Comparison of ENCODE assay signal across 8 mouse cellular contexts in the genomic region with DNA sequence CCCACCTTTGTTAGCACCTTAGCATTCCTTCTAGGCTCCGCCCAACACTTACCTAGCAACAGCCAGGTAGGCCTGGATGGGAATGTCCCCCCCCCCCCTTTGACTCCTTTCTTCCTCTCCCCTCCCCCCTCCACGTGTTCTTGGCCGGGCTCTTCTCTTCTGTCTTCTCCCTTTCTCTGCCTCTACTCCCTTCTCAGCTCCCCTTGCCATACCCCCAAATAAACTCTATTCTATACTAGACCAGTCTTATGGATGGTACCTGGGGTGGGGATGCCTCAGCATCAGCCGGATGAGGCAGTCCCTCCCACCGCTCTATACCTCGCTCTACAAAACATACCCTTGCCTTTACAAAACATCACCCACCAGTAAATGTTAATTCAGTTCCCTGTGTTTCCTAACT. TPM values are rescaled to one million over a fixed set of nuclear protein-coding genes. Genes with fewer than 3 reads are reported as not detected.
DNase-seq lines count a peak whose midpoint lies in the region; ATAC-seq and TF ChIP-seq lines count a peak whose summit lies in the region.

No protein-coding gene starts in this region.

- H3K4me1 ChIP-seq in kidney, embryonic 15.5 days = peaks cover 11% of the 10 kb centered on the region
- peaks cover 5% of the 10 kb centered on the region; the same call in 1 of the 2 replicates for H3K4me1 ChIP-seq in kidney, adult 2 months (ENCODE audit: control insufficient read depth, insufficient read depth, low read length)
- H3K4me1 ChIP-seq in hindbrain, embryonic 16.5 days (ENCODE audit: control insufficient read depth, insufficient read depth, low read depth, low read length) = peaks cover 13% of the 10 kb centered on the region
- peaks cover 21% of the 10 kb centered on the region for H3K4me1 ChIP-seq in midbrain, embryonic 16.5 days (ENCODE audit: control insufficient read depth, insufficient read depth, low read length)

- H3K4me2 ChIP-seq in kidney, embryonic 15.5 days = peak overlapping the region; percentile 88
- H3K4me2 ChIP-seq in hindbrain, embryonic 16.5 days (ENCODE audit: low read length) = peak overlapping the region; percentile 95
- H3K4me2 ChIP-seq in midbrain, embryonic 16.5 days (ENCODE audit: low read length) = peak overlapping the region; percentile 83

- H3K4me3 ChIP-seq in kidney, embryonic 15.5 days (replicated peaks) = peak overlapping the region; percentile 95
- H3K4me3 ChIP-seq in kidney, adult 2 months (ENCODE audit: insufficient read depth, low read depth, low read length) = no peak overlapping the region
- peak overlapping the region; percentile 68 for H3K4me3 ChIP-seq in hindbrain, embryonic 16.5 days (ENCODE audit: low read length)
- peak overlapping the region; percentile 95 for H3K4me3 ChIP-seq in midbrain, embryonic 16.5 days (ENCODE audit: low read depth, low read length)

- H3K27me3 ChIP-seq in kidney, embryonic 15.5 days = no peaks in the 10 kb centered on the region
- H3K27me3 ChIP-seq in kidney, adult 2 months (replicated peaks; ENCODE audit: control insufficient read depth, insufficient read depth, low read length) = no peaks in the 10 kb centered on the region
- H3K27me3 ChIP-seq in hindbrain, embryonic 16.5 days (replicated peaks; ENCODE audit: control insufficient read depth, insufficient read depth, low read length) = no peaks in the 10 kb centered on the region
- H3K27me3 ChIP-seq in midbrain, embryonic 16.5 days (ENCODE audit: control insufficient read depth, insufficient read depth, low read depth, low read length) = no peaks in the 10 kb centered on the region

- DNase-seq in kidney, adult 2 months = no peak
- peak; percentile 5 for DNase-seq in brain, embryonic 14.5 days (ENCODE audit: low read depth)
- DNase-seq in layer of hippocampus, adult 18-20 months (ENCODE audit: low spot score in 2 of 2) = no peak
- no peak for DNase-seq in kidney, adult 11 months
- DNase-seq in cerebellum, postnatal 36 days = no peak

- no peak for ATAC-seq in kidney, embryonic 15.5 days (replicated peaks; ENCODE audit: low FRiP score)
- ATAC-seq in hindbrain, embryonic 16.5 days = no peak
- no peak for ATAC-seq in midbrain, embryonic 16.5 days

- peak overlapping the region; percentile 57; the same call in 1 of the 2 replicates for H3K9ac ChIP-seq in kidney, embryonic 15.5 days
- peak overlapping the region; percentile 80 for H3K9ac ChIP-seq in hindbrain, embryonic 16.5 days (ENCODE audit: low read depth, low read length)
- H3K9ac ChIP-seq in midbrain, embryonic 16.5 days (ENCODE audit: low read depth, low read length) = peak overlapping the region; percentile 93

- TF ChIP-seq POLR2A in kidney, adult 2 months (IDR thresholded peaks at IDR 0.05; ENCODE audit: low read depth, low read length) = no peak
- no peak for TF ChIP-seq POLR2A in brain, embryonic 14.5 days (IDR thresholded peaks at IDR 0.05; ENCODE audit: borderline replicate concordance, extremely low read depth, insufficient read depth, insufficient read length, poor library complexity, severe bottlenecking)

- TF ChIP-seq CTCF in kidney, adult 2 months (conservative IDR thresholded peaks at IDR 0.05; ENCODE audit: insufficient read depth, insufficient read length, low read depth, low read length) = no peak
- TF ChIP-seq CTCF in brain, embryonic 14.5 days (IDR thresholded peaks at IDR 0.05; ENCODE audit: borderline replicate concordance, extremely low read depth, insufficient read depth, insufficient read length) = no peak

- WGBS in kidney, embryonic 15.5 days = 12% methylated on average over 6 of the region's 6 CpGs
- 26% methylated on average over 6 of the region's 6 CpGs for WGBS in kidney, adult 2 months
- 7% methylated on average over 6 of the region's 6 CpGs for WGBS in hindbrain, embryonic 16.5 days
- 8% methylated on average over 6 of the region's 6 CpGs for WGBS in midbrain, embryonic 16.5 days

- H3K9me3 ChIP-seq in kidney, embryonic 15.5 days (replicated peaks) = no peaks in the 10 kb centered on the region
- H3K9me3 ChIP-seq in hindbrain, embryonic 16.5 days (ENCODE audit: control insufficient read depth, low read length) = no peaks in the 10 kb centered on the region
- H3K9me3 ChIP-seq in midbrain, embryonic 16.5 days (replicated peaks; ENCODE audit: control insufficient read depth, low read length, poor library complexity, severe bottlenecking) = no peaks in the 10 kb centered on the region

- H3K36me3 ChIP-seq in kidney, embryonic 15.5 days = no peaks in the 10 kb centered on the region
- no peaks in the 10 kb centered on the region for H3K36me3 ChIP-seq in kidney, adult 2 months (ENCODE audit: control insufficient read depth, insufficient read depth, low read length)
- H3K36me3 ChIP-seq in hindbrain, embryonic 16.5 days (ENCODE audit: control insufficient read depth, insufficient read depth, low read length) = no peaks in the 10 kb centered on the region
- no peaks in the 10 kb centered on the region for H3K36me3 ChIP-seq in midbrain, embryonic 16.5 days (ENCODE audit: control insufficient read depth, insufficient read depth, low read length)

- no peak overlapping the region for H3K27ac ChIP-seq in kidney, embryonic 15.5 days
- no peak overlapping the region for H3K27ac ChIP-seq in kidney, adult 2 months (ENCODE audit: insufficient read depth, low read depth, low read length)
- no peak overlapping the region for H3K27ac ChIP-seq in hindbrain, embryonic 16.5 days (ENCODE audit: low read depth, low read length)
- H3K27ac ChIP-seq in midbrain, embryonic 16.5 days (ENCODE audit: low read length) = no peak overlapping the region

RNA-seq across cellular contexts. Expression of a gene that starts 1.0 kb away (rescaled TPM):
- polyA plus RNA-seq in kidney, embryonic 15.5 days (2015; fragmentation: Nextera tagmentation; extraction: Ambion mirVana) = 55.9 and 63.1 TPM in 2 replicates
- 6.5 and 8.0 TPM in 2 replicates for polyA plus RNA-seq in kidney, adult 2 months (2012; rRNA removed)
- 45.4 and 58.8 TPM in 2 replicates for polyA plus RNA-seq in brain, embryonic 14.5 days (2012; rRNA removed)
- polyA plus RNA-seq in hindbrain, embryonic 16.5 days (2015; fragmentation: Nextera tagmentation; extraction: Ambion mirVana) = 49.0 and 55.6 TPM in 2 replicates
- 63.2 and 66.2 TPM in 2 replicates for polyA plus RNA-seq in midbrain, embryonic 16.5 days (2015; fragmentation: Nextera tagmentation; extraction: Ambion mirVana)
- total RNA-seq in layer of hippocampus, adult 18-20 months (2021) = 10 to 100 TPM; 48.5 to 53.5 TPM

RNA-seq across cellular contexts. Expression of a gene that starts 38.1 kb away (rescaled TPM):
- 30.3 and 31.7 TPM in 2 replicates for polyA plus RNA-seq in kidney, embryonic 15.5 days (2015; fragmentation: Nextera tagmentation; extraction: Ambion mirVana)
- 29.4 and 30.6 TPM in 2 replicates for polyA plus RNA-seq in kidney, adult 2 months (2012; rRNA removed)
- polyA plus RNA-seq in brain, embryonic 14.5 days (2012; rRNA removed) = 55.2 and 57.9 TPM in 2 replicates
- polyA plus RNA-seq in hindbrain, embryonic 16.5 days (2015; fragmentation: Nextera tagmentation; extraction: Ambion mirVana) = 23.2 and 28.2 TPM in 2 replicates
- polyA plus RNA-seq in midbrain, embryonic 16.5 days (2015; fragmentation: Nextera tagmentation; extraction: Ambion mirVana) = 28.9 and 32.7 TPM in 2 replicates
- total RNA-seq in layer of hippocampus, adult 18-20 months (2021) = 10 to 100 TPM; 39.8 to 40.4 TPM
